Mouse (Mus musculus) cerebellum, adult 9-10 months (tissue): ENCODE measurements around the gene Thsd1.
"Not testable (repeated sequence)": the region's sequence is repeated elsewhere in the genome, so short reads cannot be mapped to it uniquely, and the experiment has no call there.

ENCODE experiments used
- DNase-seq: peaks from one replicate; pipeline ENCODE4 v3.0.0; 2022

The Thsd1 gene

DNA sequence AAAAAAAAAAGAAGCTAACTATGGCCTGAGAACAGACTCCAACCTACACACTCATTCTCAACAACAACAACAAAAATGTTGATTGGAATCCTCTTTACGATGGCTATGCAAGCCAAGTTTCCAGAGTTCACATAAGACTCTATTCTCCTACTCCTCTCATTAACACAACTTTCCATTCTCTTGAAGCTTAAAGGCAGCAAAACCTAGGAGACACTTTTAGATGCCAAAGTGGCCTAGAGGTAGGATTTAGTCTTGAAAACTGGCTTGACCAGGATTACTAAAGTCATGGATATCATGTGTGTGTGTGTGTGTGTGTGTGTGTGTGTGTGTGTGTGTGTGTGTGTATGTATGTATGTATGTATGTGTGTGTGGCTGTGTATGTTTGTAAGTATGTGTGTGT lies 38.1 kb downstream of the Thsd1 start:
- no peak for DNase-seq

DNA sequence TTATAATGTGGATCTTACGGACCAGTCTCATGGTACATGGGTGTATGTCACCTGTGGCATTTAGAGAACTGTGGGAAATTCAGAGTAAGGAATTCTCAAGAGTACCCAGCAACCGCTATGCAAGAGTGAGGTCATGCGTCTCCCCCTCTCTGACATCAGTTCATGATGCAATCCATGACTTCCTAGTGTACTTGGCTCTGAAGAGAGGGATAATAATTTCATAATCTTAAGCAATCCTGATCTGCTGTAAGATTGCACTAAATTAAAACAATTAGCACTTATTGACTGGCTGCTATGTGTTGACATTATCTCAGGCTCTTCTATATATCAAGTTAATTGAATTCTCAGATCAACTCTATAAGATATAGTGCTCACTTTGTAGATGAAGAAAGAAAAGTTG lies 39.7 kb downstream of the Thsd1 start:
- DNase-seq = no peak

DNA sequence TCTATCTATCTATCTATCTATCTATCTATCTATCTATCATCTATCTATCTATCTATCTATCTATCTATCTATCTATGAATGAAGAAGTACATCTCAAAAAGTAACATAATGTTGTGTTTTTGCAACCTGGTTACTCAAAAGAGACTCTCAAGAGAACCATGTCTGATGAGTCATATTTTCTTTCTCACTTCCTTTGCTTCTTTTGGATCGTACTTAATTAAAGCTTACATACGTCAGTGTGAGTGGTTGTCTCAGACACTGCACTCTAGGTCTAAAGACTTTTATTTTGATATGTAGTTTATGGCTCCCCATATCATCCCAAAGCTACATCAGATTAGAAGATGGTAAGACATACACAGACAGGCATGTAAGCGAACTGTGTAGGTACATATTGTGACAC lies 46.0 kb downstream of the Thsd1 start:
- DNase-seq = no peak

DNA sequence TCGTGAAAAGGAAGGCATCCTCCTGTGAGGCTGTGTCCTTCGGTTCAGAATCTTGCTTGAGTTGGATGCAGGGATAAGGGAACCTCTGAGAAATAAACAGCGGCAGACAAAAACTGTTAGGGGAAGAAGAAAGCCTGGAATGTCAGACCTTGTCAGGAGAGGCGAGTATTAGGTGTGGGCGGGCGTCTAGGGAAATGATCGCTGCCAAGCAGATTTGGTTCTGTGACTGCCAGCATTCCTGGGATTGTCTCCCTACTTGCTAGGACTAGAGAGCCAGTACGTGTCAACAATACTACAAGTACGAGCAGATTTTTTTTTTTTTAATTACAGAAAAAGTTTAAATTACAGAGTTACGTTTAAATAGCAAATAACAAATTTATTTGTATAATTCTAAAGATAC lies 47.5 kb downstream of the Thsd1 start:
- DNase-seq = no peak

DNA sequence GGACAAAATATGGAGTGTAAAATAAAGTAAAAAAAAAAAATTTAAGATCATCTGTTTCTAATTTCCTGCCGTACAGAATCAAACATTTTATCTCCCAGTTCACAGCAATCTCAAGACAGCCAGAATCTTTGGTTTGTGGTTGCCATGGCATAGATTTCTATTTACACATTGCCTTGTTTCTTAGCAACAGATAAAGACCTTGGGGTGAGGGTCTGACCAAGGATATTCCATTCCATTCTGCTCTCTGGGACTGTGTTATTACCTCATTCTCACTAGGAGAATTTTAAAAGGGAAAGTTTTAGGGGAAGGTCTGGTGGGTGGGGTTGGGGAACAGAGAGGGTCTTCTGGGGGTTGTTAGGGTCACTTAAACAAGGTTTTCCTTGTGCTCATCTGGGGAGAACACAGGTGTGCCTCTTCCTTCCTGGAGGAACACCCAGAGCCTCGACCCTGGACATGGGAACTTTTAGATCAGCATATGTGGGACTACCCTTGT lies 55.9 kb downstream of the Thsd1 start, which contains the start of gene Tpte:
Gene Tpte (plus strand): TSS at position 443 of the 493 bp plus-strand sequence.
- no peak for DNase-seq

DNA sequence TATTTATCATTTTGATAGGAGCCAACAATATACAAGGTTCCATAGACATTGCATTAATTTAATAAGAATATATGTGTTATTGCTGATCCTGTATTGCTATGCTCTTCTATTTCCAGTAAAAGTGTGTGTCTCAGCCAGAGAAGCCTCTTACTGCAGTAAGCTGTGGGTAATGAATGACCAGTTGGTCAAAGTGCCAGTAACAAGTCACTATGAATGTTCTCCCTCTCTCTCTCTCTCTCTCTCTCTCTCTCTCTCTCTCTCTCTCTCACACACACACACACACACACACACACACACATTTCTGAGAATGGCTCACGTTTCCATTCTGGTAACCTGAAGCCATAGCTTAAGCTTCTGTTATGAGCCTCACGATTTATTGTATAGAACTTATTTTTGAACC lies 75.2 kb downstream of the Thsd1 start:
- no peak for DNase-seq

DNA sequence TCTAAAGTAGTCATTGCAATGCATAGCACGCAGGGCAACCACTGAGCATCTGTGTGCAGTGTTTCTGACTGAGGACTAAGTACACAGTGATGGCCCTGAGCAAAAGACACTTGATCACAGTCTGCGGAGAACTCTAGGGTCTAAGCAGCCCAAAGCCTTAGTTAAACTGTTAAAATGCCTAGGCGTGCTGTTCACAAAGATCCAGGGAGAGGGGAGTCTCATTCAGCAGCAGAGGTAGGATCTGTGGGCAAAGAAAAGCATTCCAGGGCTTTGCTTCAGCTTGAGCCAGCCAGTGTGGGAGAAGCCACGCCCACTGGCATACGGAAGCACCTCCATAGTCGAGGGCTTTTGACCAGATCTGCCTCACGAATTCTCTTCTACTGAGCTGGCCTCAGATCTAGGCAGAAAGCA lies 75.8 kb downstream of the Thsd1 start:
- no peak for DNase-seq

DNA sequence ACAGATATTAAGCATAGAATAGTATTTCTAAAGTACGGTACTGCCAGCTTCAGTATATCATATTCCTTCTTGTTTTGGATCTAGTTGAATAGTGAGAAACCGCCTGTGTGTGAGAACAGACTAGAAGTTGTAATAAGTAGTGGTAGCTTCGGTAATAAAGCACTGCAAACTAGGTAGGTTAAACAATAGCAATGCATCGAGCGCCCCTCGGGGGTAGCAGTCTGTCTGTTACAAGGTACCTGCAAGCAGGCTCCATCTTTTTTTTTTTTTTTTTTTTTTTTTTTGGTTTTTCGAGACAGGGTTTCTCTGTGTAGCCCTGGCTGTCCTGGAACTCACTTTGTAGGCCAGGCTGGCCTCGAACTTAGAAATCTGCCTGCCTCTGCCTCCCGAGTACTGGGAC lies 76.9 kb downstream of the Thsd1 start:
- DNase-seq = not testable (repeated sequence)

DNA sequence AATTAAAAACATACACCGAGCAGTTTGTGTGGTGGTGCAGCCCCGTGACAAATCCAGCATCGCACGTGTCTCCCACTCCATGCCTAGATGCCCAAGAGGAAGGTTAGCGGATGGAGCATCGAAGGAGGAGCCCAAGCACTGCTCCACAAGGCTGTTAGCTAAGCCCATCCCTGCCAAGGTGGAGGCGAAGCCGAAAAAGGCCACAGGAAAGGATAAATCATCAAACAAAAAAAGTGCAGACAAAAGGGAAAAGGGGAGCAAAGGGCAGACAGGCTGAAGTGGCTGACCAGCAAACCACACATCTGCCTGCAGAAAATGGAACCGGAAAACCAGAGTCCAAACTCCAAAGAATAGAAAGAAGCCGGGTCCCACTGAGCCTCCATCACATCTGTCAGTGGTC lies 79.9 kb downstream of the Thsd1 start:
- no peak for DNase-seq
